Mouse (Mus musculus) embryonic fibroblast, embryonic 13.5 days (primary cell): ENCODE results near the gene Tbc1d10c.

Experiments used
- CTCF ChIP-seq: IDR thresholded peaks from 2 replicates; pipeline ENCODE4 v1.5.1; 2011; ENCODE audit warnings: mild to moderate bottlenecking, control low read depth, low read length, moderate library complexity, borderline replicate concordance; ENCODE audit not compliant: insufficient read depth
- POLR2A ChIP-seq: IDR thresholded peaks from 2 replicates; pipeline ENCODE4 v1.6.1; 2011; ENCODE audit warnings: low read depth, mild to moderate bottlenecking, control low read depth, low read length, moderate library complexity

- no peak for TF ChIP-seq CTCF
- no peak for TF ChIP-seq POLR2A
Observed at GRCm38 (mm10) chr19:4142416-4143173, 48.5 kb downstream of the Tbc1d10c start.
